Mouse (Mus musculus): ENCODE results near the gene Abraxas2.

- TF ChIP-seq CTCF (IDR thresholded peaks at IDR 0.05; ENCODE audit: control insufficient read depth, insufficient read depth, low read length) = no peak
- no peak for TF ChIP-seq POLR2A (IDR thresholded peaks at IDR 0.05; ENCODE audit: borderline replicate concordance, control insufficient read depth, low read depth, low read length)
Observed at GRCm38 (mm10) chr7:132892311-132892661, 33.3 kb downstream of the Abraxas2 start.

All from bone marrow, adult 2 months (tissue).